Mouse (Mus musculus): ENCODE measurements around the gene Fanca. TPM values are rescaled to one million over a fixed set of nuclear protein-coding genes. Genes with fewer than 3 reads are reported as not detected.

Gene Fanca
- polyA plus RNA-seq, 1 experiment: 56.4 TPM

GRCm38 (mm10) chr8:123239398-123239797, 79.0 kb downstream of the Fanca start:
- Histone ChIP-seq H3K9me3 (replicated peaks; ENCODE audit: control insufficient read depth, insufficient read depth, low read length, poor library complexity, severe bottlenecking) (no peaks in the 10 kb centered on the region), H3K27ac (ENCODE audit: insufficient read depth, low read length) (no peak overlapping the region), H3K36me3 (ENCODE audit: control insufficient read depth, insufficient read depth, low read length, poor library complexity, severe bottlenecking) (no peaks in the 10 kb centered on the region), H3K4me3 (ENCODE audit: low read depth, low read length) (no peak overlapping the region), H3K27me3 (ENCODE audit: control insufficient read depth, insufficient read depth, low read length, poor library complexity, severe bottlenecking) (no peaks in the 10 kb centered on the region), H3K9ac (ENCODE audit: low read depth, poor library complexity, severe bottlenecking) (no peak overlapping the region), H3K4me1 (ENCODE audit: control insufficient read depth, insufficient read depth, low read length) (no peaks in the 10 kb centered on the region)
- no peak for TF ChIP-seq POLR2A (IDR thresholded peaks at IDR 0.05; ENCODE audit: insufficient read depth, low read length)

GRCm38 (mm10) chr8:123235520-123236497, 82.6 kb downstream of the Fanca start, which contains the start of gene Spata2l:
Spata2l (minus strand) TSS chr8:123236233.
- no peaks in the 10 kb centered on the region for H3K9me3 ChIP-seq (replicated peaks; ENCODE audit: control insufficient read depth, insufficient read depth, low read length, poor library complexity, severe bottlenecking)
- no peak within 1 kb of the TSS for H3K27ac ChIP-seq (ENCODE audit: insufficient read depth, low read length)
- H3K27me3 ChIP-seq (ENCODE audit: control insufficient read depth, insufficient read depth, low read length, poor library complexity, severe bottlenecking): no peaks in the 10 kb centered on the region
- no peak for TF ChIP-seq POLR2A (IDR thresholded peaks at IDR 0.05; ENCODE audit: insufficient read depth, low read length)
- TF ChIP-seq EP300 (IDR thresholded peaks at IDR 0.05; ENCODE audit: insufficient read depth, low read depth, low read length): no peak
- TF ChIP-seq CTCF (IDR thresholded peaks at IDR 0.05; ENCODE audit: low read depth, low read length): peak; percentile 22
- H3K4me1 ChIP-seq (ENCODE audit: control insufficient read depth, insufficient read depth, low read length): no peaks in the 10 kb centered on the region
- peak within 1 kb of the TSS; percentile 16; the same call in 1 of the 2 replicates for H3K9ac ChIP-seq (ENCODE audit: low read depth, poor library complexity, severe bottlenecking)
- no peaks in the 10 kb centered on the region for H3K36me3 ChIP-seq (ENCODE audit: control insufficient read depth, insufficient read depth, low read length, poor library complexity, severe bottlenecking)
- H3K4me3 ChIP-seq (ENCODE audit: low read depth, low read length): peak within 1 kb of the TSS; percentile 61

DNA sequence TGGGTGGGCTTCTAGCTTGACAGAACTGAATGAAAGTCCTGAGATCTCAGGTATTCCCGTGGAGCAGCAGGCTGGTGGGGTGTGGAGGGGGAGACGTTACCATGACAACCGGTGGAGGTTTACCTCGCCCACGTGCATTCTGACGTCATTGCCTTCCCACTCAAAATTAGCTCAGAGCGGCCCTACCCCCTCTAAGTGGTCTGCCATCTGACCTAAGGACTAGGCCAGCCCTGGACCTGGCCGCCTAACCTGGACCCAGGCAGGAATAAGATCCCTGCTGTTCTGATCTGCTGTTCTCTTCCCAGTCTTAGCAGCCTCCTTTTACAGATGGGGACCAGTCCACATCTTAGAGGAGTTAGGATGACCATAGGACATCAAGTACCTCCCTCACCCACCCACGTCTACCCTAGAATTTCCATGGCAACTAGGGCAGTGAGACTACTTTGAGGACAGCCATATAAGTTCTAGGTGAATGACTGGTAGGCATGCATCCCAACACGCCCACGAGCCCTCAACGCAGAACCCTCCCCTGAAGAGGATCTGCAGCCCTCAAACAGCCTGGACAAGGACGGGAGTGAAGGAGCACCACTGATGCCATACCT, 83.4 kb downstream of the Fanca start:
- peak overlapping the region; percentile 16; the same call in 1 of the 2 replicates for H3K9ac ChIP-seq (ENCODE audit: low read depth, poor library complexity, severe bottlenecking)
- TF ChIP-seq POLR2A (IDR thresholded peaks at IDR 0.05; ENCODE audit: insufficient read depth, low read length) (no peak), EP300 (IDR thresholded peaks at IDR 0.05; ENCODE audit: insufficient read depth, low read depth, low read length) (no peak)
- no peaks in the 10 kb centered on the region for H3K4me1 ChIP-seq (ENCODE audit: control insufficient read depth, insufficient read depth, low read length)
- peak overlapping the region; percentile 61; the same call in 1 of the 2 replicates for H3K4me3 ChIP-seq (ENCODE audit: low read depth, low read length)
- no peaks in the 10 kb centered on the region for H3K27me3 ChIP-seq (ENCODE audit: control insufficient read depth, insufficient read depth, low read length, poor library complexity, severe bottlenecking)
- no peak overlapping the region for H3K27ac ChIP-seq (ENCODE audit: insufficient read depth, low read length)
- no peaks in the 10 kb centered on the region for H3K36me3 ChIP-seq (ENCODE audit: control insufficient read depth, insufficient read depth, low read length, poor library complexity, severe bottlenecking)
- no peaks in the 10 kb centered on the region for H3K9me3 ChIP-seq (replicated peaks; ENCODE audit: control insufficient read depth, insufficient read depth, low read length, poor library complexity, severe bottlenecking)

GRCm38 (mm10) chr8:123233760-123234159, 84.6 kb downstream of the Fanca start:
- no peak overlapping the region for H3K9ac ChIP-seq (ENCODE audit: low read depth, poor library complexity, severe bottlenecking)
- H3K4me3 ChIP-seq (ENCODE audit: low read depth, low read length): no peak overlapping the region
- H3K27me3 ChIP-seq (ENCODE audit: control insufficient read depth, insufficient read depth, low read length, poor library complexity, severe bottlenecking): no peaks in the 10 kb centered on the region
- no peak for TF ChIP-seq POLR2A (IDR thresholded peaks at IDR 0.05; ENCODE audit: insufficient read depth, low read length)
- no peak for TF ChIP-seq EP300 (IDR thresholded peaks at IDR 0.05; ENCODE audit: insufficient read depth, low read depth, low read length)
- no peak for TF ChIP-seq CTCF (IDR thresholded peaks at IDR 0.05; ENCODE audit: low read depth, low read length)
- H3K4me1 ChIP-seq (ENCODE audit: control insufficient read depth, insufficient read depth, low read length): no peaks in the 10 kb centered on the region
- H3K36me3 ChIP-seq (ENCODE audit: control insufficient read depth, insufficient read depth, low read length, poor library complexity, severe bottlenecking): no peaks in the 10 kb centered on the region
- no peaks in the 10 kb centered on the region for H3K9me3 ChIP-seq (replicated peaks; ENCODE audit: control insufficient read depth, insufficient read depth, low read length, poor library complexity, severe bottlenecking)
- no peak overlapping the region for H3K27ac ChIP-seq (ENCODE audit: insufficient read depth, low read length)

DNA sequence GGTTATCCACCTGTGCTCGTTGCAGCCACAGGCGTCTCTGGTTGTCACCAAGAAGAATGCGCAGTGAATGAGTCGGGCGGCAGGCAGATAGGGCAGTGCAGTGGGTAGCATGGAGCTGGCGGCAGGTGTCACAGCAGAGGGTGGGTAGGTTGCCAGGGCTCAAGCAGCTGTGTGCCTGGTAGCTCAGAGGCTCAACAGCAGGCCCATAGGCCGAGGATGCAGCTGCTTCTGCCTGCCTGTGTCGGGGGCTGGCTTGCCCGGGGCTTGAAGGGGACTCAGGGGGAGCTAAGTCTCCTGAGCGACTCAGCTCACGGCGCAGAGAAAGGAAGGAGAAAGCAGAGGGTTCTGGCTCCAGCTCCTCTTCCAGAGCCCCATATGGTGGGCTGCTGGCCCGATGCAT, 85.1 kb downstream of the Fanca start:
- Histone ChIP-seq H3K4me3 (ENCODE audit: low read depth, low read length) (no peak overlapping the region), H3K9me3 (replicated peaks; ENCODE audit: control insufficient read depth, insufficient read depth, low read length, poor library complexity, severe bottlenecking) (no peaks in the 10 kb centered on the region), H3K4me1 (ENCODE audit: control insufficient read depth, insufficient read depth, low read length) (no peaks in the 10 kb centered on the region), H3K9ac (ENCODE audit: low read depth, poor library complexity, severe bottlenecking) (no peak overlapping the region), H3K27ac (ENCODE audit: insufficient read depth, low read length) (no peak overlapping the region), H3K27me3 (ENCODE audit: control insufficient read depth, insufficient read depth, low read length, poor library complexity, severe bottlenecking) (no peaks in the 10 kb centered on the region), H3K36me3 (ENCODE audit: control insufficient read depth, insufficient read depth, low read length, poor library complexity, severe bottlenecking) (no peaks in the 10 kb centered on the region)
- no peak for TF ChIP-seq CTCF (IDR thresholded peaks at IDR 0.05; ENCODE audit: low read depth, low read length)
- no peak for TF ChIP-seq POLR2A (IDR thresholded peaks at IDR 0.05; ENCODE audit: insufficient read depth, low read length)
- no peak for TF ChIP-seq EP300 (IDR thresholded peaks at IDR 0.05; ENCODE audit: insufficient read depth, low read depth, low read length)

DNA sequence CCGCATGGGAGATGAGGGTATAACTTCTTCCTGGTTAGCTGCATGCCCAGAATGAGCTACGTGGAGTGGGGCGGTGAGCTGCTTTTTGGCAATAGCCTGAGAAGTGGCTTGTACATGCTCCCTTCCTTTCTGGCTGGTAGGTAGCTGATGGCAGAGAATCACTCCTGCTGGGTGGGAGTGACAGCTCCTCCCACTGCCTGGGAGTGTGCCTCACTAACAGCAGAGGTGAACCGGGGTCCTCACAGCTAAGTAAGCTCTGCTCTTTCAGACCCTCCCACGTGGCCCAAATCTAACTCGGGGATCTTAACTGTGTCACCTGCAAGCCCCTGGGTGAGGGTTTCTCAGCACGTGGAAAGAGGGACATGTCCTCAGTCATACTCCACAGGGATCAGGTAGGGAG, 85.8 kb downstream of the Fanca start:
- H3K27me3 ChIP-seq (ENCODE audit: control insufficient read depth, insufficient read depth, low read length, poor library complexity, severe bottlenecking): no peaks in the 10 kb centered on the region
- no peak overlapping the region for H3K9ac ChIP-seq (ENCODE audit: low read depth, poor library complexity, severe bottlenecking)
- no peak overlapping the region for H3K4me3 ChIP-seq (ENCODE audit: low read depth, low read length)
- TF ChIP-seq CTCF (IDR thresholded peaks at IDR 0.05; ENCODE audit: low read depth, low read length): no peak
- H3K4me1 ChIP-seq (ENCODE audit: control insufficient read depth, insufficient read depth, low read length): no peaks in the 10 kb centered on the region
- no peaks in the 10 kb centered on the region for H3K9me3 ChIP-seq (replicated peaks; ENCODE audit: control insufficient read depth, insufficient read depth, low read length, poor library complexity, severe bottlenecking)
- peaks cover 4% of the 10 kb centered on the region; the same call in 1 of the 2 replicates for H3K36me3 ChIP-seq (ENCODE audit: control insufficient read depth, insufficient read depth, low read length, poor library complexity, severe bottlenecking)
- H3K27ac ChIP-seq (ENCODE audit: insufficient read depth, low read length): no peak overlapping the region

All from ES-Bruce4 (cell line).